Mouse (Mus musculus): ENCODE measurements around the gene Ccdc117.
"Not testable (repeated sequence)": the region's sequence is repeated elsewhere in the genome, so short reads cannot be mapped to it uniquely, and the experiment has no call there.

The Ccdc117 gene

GRCm38 (mm10) chr11:5541799-5542481 lies at the start of gene Ccdc117:
Gene Ccdc117 (minus strand): TSS chr11:5542187.
- peak; percentile 86 to 89 for DNase-seq

GRCm38 (mm10) chr11:5575046-5575445 lies 33.1 kb upstream of the Ccdc117 start:
- no peak for DNase-seq

- no peak for DNase-seq
These were observed 31.8 kb upstream of the Ccdc117 start for GRCm38 (mm10) chr11:5573821-5574220.

GRCm38 (mm10) chr11:5571856-5572255 lies 29.9 kb upstream of the Ccdc117 start:
- DNase-seq = no peak

- DNase-seq = no peak
These were observed 27.5 kb upstream of the Ccdc117 start, which contains the start of gene Ankrd36 for GRCm38 (mm10) chr11:5569474-5569873. Gene Ankrd36 (plus strand): TSS chr11:5569684.

- DNase-seq = no peak
These were observed 26.1 kb upstream of the Ccdc117 start for GRCm38 (mm10) chr11:5568082-5568481.

GRCm38 (mm10) chr11:5567654-5568053 lies 25.7 kb upstream of the Ccdc117 start:
- DNase-seq = no peak

GRCm38 (mm10) chr11:5566506-5566905 lies 24.5 kb upstream of the Ccdc117 start:
- no peak for DNase-seq

- DNase-seq = no peak
These were observed 23.6 kb upstream of the Ccdc117 start for GRCm38 (mm10) chr11:5565596-5565995.

GRCm38 (mm10) chr11:5563898-5564297 lies 21.9 kb upstream of the Ccdc117 start:
- DNase-seq = no peak

GRCm38 (mm10) chr11:5562625-5563268 lies 20.8 kb upstream of the Ccdc117 start:
- no peak for DNase-seq

GRCm38 (mm10) chr11:5560273-5560672 lies 18.3 kb upstream of the Ccdc117 start:
- no peak for DNase-seq

- DNase-seq = no peak
These were observed 9.9 kb upstream of the Ccdc117 start for GRCm38 (mm10) chr11:5551931-5552330.

GRCm38 (mm10) chr11:5551430-5551829 lies 9.4 kb upstream of the Ccdc117 start:
- no peak for DNase-seq

- no peak for DNase-seq
These were observed 4.7 kb upstream of the Ccdc117 start for GRCm38 (mm10) chr11:5546693-5547092.

GRCm38 (mm10) chr11:5545457-5545856 lies 3.5 kb upstream of the Ccdc117 start:
- DNase-seq = no peak

GRCm38 (mm10) chr11:5544709-5545108 lies 2.7 kb upstream of the Ccdc117 start:
- not testable (repeated sequence) for DNase-seq

- DNase-seq = no peak
These were observed 1.3 kb upstream of the Ccdc117 start for GRCm38 (mm10) chr11:5543281-5543680.

GRCm38 (mm10) chr11:5542482-5543185 lies 647 bp upstream of the Ccdc117 start:
- no peak for DNase-seq

GRCm38 (mm10) chr11:5541230-5541798 lies 673 bp downstream of the Ccdc117 start:
- no peak for DNase-seq

GRCm38 (mm10) chr11:5540331-5540730 lies 1.7 kb downstream of the Ccdc117 start:
- no peak for DNase-seq

- DNase-seq = not testable (repeated sequence)
These were observed 4.5 kb downstream of the Ccdc117 start for GRCm38 (mm10) chr11:5537454-5537853.

- no peak for DNase-seq
These were observed 8.9 kb downstream of the Ccdc117 start for GRCm38 (mm10) chr11:5533108-5533507.
